ENCODE assay signal across 20 mouse cellular contexts in the genomic region with DNA sequence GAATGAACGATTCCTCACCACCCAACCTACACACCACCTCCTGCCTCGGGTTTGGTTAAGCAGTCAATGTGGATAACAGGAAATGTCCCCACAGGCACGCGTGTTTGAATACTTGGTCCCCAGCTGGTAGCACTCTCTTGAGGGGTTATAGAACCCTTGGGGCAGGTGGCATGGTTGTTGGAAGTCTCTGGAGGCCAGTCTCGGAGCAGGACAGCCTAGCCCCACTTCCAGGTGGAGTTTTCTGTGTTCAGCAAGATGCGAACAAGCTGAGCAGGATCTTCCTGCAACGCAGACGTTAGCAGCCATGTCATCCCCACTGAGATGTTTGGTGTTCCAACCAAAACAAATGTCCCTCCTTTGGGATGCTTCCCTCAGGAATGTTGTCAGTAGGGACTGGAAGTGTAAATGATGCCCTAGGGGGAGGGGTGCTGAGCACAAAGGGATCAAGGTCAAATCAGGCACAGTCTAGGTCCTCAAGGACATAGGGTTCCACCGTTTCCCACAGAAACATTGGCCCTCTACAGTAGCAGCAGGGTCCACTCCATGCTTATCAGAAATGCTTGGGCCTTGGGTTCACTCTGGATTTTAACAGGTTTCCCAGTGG. TPM values are rescaled to one million over a fixed set of nuclear protein-coding genes. Genes with fewer than 3 reads are reported as not detected.
DNase-seq lines count a peak whose midpoint lies in the region; ATAC-seq and TF ChIP-seq lines count a peak whose summit lies in the region.
"Had no signal": no experiment of that assay in that cellular context is flagged by ENCODE, and none has a peak within 500 bp of the region (broad histone marks: within the 10 kb centered on the region; RNA-seq: fewer than 3 reads in every experiment).

No protein-coding gene starts in this region.

- no peak overlapping the region for H3K4me2 ChIP-seq in heart, embryonic 14.5 days (ENCODE audit: low read length)
- no peak overlapping the region for H3K4me2 ChIP-seq in stomach, postnatal 0 days (replicated peaks; ENCODE audit: low read depth)
- H3K4me2 ChIP-seq: embryonic facial prominence, embryonic 12.5 days; forebrain, embryonic 13.5 days; hindbrain, embryonic 14.5 days; neural tube, embryonic 12.5 days had no signal

- DNase-seq in gastrocnemius, adult 2 months, result no peak
- no peak for DNase-seq in gastrocnemius, adult 8-10 months (ENCODE audit: low spot score in 2 of 2)
- no peak for DNase-seq in heart, postnatal 10 days
- DNase-seq in testis, postnatal 14 days (ENCODE audit: low spot score), result no peak
- DNase-seq in stomach, postnatal 0 days (ENCODE audit: low spot score), result no peak
- DNase-seq in lung, postnatal 4 days, result no peak
- DNase-seq: adrenal gland, postnatal 36 days; cerebellum, adult 11-12 months; cerebellum, postnatal 10 days; kidney, adult 8-10 months; kidney, postnatal 10 days; midbrain, embryonic 14.5 days; right cerebral cortex, postnatal 14 days; thymus, postnatal 25 days had no signal

- no peak overlapping the region for H3K9ac ChIP-seq in heart, embryonic 14.5 days (ENCODE audit: low read length)
- no peak overlapping the region for H3K9ac ChIP-seq in stomach, postnatal 0 days (ENCODE audit: low read length)
- H3K9ac ChIP-seq: embryonic facial prominence, embryonic 12.5 days; forebrain, embryonic 13.5 days; hindbrain, embryonic 14.5 days; neural tube, embryonic 12.5 days had no signal

- WGBS in heart, embryonic 14.5 days, result 63% methylated on average over 9 of the region's 9 CpGs
- 66% methylated on average over 9 of the region's 9 CpGs for WGBS in stomach, postnatal 0 days

- H3K9me3 ChIP-seq in heart, embryonic 14.5 days (ENCODE audit: control insufficient read depth, low read length), result no peaks in the 10 kb centered on the region
- H3K9me3 ChIP-seq in stomach, postnatal 0 days (ENCODE audit: control insufficient read depth, low read length), result no peaks in the 10 kb centered on the region
- H3K9me3 ChIP-seq: embryonic facial prominence, embryonic 12.5 days; neural tube, embryonic 12.5 days had no signal

- no peak for TF ChIP-seq POLR2A in testis, adult 2 months (IDR thresholded peaks at IDR 0.05; ENCODE audit: control insufficient read depth, low read depth, low read length)

- peaks cover 34 to 46% of the 10 kb centered on the region in 2 experiments for H3K4me1 ChIP-seq in heart, embryonic 14.5 days (ENCODE audit: control insufficient read depth in 2 of 2, insufficient read depth in 2 of 2, low read length in 2 of 2)
- peaks cover 8% of the 10 kb centered on the region for H3K4me1 ChIP-seq in testis, adult 2 months (ENCODE audit: control insufficient read depth, insufficient read depth, low read length)
- peaks cover 5% of the 10 kb centered on the region; the same call in 1 of the 2 replicates for H3K4me1 ChIP-seq in stomach, postnatal 0 days (replicated peaks; ENCODE audit: control insufficient read depth, insufficient read depth)

- no peak for ATAC-seq in heart, embryonic 14.5 days (ENCODE audit: insufficient number of reproducible peaks, insufficient read depth, low FRiP score, low read depth)
- no peak for ATAC-seq in stomach, postnatal 0 days (ENCODE audit: low FRiP score, low TSS enrichment)
- ATAC-seq: forebrain, embryonic 13.5 days had no signal

- no peak for TF ChIP-seq EP300 in stomach, postnatal 0 days (optimal IDR thresholded peaks at IDR 0.05)

- intact Hi-C loops in gastrocnemius, adult 2 months (cut with DNase I), result loop anchor here (5.0 kb wide), 1 partner anchor 358 kb away; no protein-coding TSS in a partner anchor
- intact Hi-C loops in heart, postnatal 10 days (cut with DNase I), result loop anchor here (5.0 kb wide), 1 partner anchor 37 kb away; no protein-coding TSS in a partner anchor

- no peaks in the 10 kb centered on the region for H3K27me3 ChIP-seq in heart, embryonic 14.5 days (ENCODE audit: control insufficient read depth, insufficient read depth, low read length)
- no peaks in the 10 kb centered on the region for H3K27me3 ChIP-seq in testis, adult 2 months (ENCODE audit: control insufficient read depth, insufficient read depth, low read length)
- no peaks in the 10 kb centered on the region for H3K27me3 ChIP-seq in stomach, postnatal 0 days (ENCODE audit: control insufficient read depth, insufficient read depth, low read length)
- H3K27me3 ChIP-seq: embryonic facial prominence, embryonic 12.5 days; forebrain, embryonic 13.5 days; neural tube, embryonic 12.5 days had no signal

- H3K27ac ChIP-seq in gastrocnemius, adult 2 months, result peak overlapping the region; percentile 97
- peak overlapping the region; percentile 99 for H3K27ac ChIP-seq in heart, embryonic 14.5 days (replicated peaks in 1 of 2; ENCODE audit: control insufficient read depth in 1 of 2, insufficient read depth in 1 of 2, low read depth in 2 of 2, low read length in 2 of 2)
- H3K27ac ChIP-seq in testis, adult 2 months (ENCODE audit: control insufficient read depth, insufficient read depth, low read depth, low read length), result no peak overlapping the region
- H3K27ac ChIP-seq in stomach, postnatal 0 days (replicated peaks), result 0 out of 2 replicates have a peak overlapping the region, but pooled peaks have one; percentile 4
- H3K27ac ChIP-seq: embryonic facial prominence, embryonic 12.5 days; forebrain, embryonic 13.5 days; hindbrain, embryonic 14.5 days; neural tube, embryonic 12.5 days had no signal

- no peak for TF ChIP-seq CTCF in gastrocnemius, adult 2 months (IDR thresholded peaks at IDR 0.05)
- TF ChIP-seq CTCF in testis, adult 2 months (IDR thresholded peaks at IDR 0.05; ENCODE audit: control insufficient read depth, insufficient read depth, insufficient replicate concordance, low read depth, low read length), result no peak
- TF ChIP-seq CTCF in stomach, postnatal 0 days (IDR thresholded peaks at IDR 0.05; ENCODE audit: low read depth), result no peak

- H3K36me3 ChIP-seq in heart, embryonic 14.5 days (ENCODE audit: control insufficient read depth, insufficient read depth, low read length), result no peaks in the 10 kb centered on the region
- no peaks in the 10 kb centered on the region for H3K36me3 ChIP-seq in testis, adult 2 months (ENCODE audit: control insufficient read depth, insufficient read depth, low read length)
- H3K36me3 ChIP-seq in stomach, postnatal 0 days (ENCODE audit: control insufficient read depth, insufficient read depth, low read length), result no peaks in the 10 kb centered on the region
- H3K36me3 ChIP-seq: embryonic facial prominence, embryonic 12.5 days; neural tube, embryonic 12.5 days had no signal

- no peak overlapping the region for H3K4me3 ChIP-seq in gastrocnemius, adult 2 months
- no peak overlapping the region for H3K4me3 ChIP-seq in heart, embryonic 14.5 days (ENCODE audit: control insufficient read depth in 1 of 2, insufficient read depth in 1 of 2, low read depth in 1 of 2, low read length in 2 of 2)
- H3K4me3 ChIP-seq in testis, adult 2 months (ENCODE audit: control insufficient read depth, low read depth, low read length), result peak overlapping the region; percentile 60; the same call in 1 of the 2 replicates
- no peak overlapping the region for H3K4me3 ChIP-seq in stomach, postnatal 0 days (ENCODE audit: low read depth, low read length)
- H3K4me3 ChIP-seq: embryonic facial prominence, embryonic 12.5 days; forebrain, embryonic 13.5 days; neural tube, embryonic 12.5 days had no signal

RNA-seq across cellular contexts. Expression of a gene that starts 29.1 kb away (rescaled TPM):
- 10 to 100 TPM; 28.6 to 81.6 TPM for total RNA-seq in gastrocnemius, adult 2 months (2021)
- total RNA-seq in gastrocnemius, adult 8-10 months (2022), result 10 to 100 TPM; 22.2 to 31.2 (median 23.5) TPM
- 8.1 and 9.1 TPM in 2 replicates for polyA plus RNA-seq in heart, embryonic 14.5 days (2014; fragmentation: Nextera tagmentation; extraction: Ambion mirVana)
- 100 to 1,000 TPM; 101 to 154 TPM for total RNA-seq in heart, postnatal 10 days (2021)
- polyA plus RNA-seq in testis, adult 2 months (2012; rRNA removed), result 3.3 and 3.8 TPM in 2 replicates
- polyA plus RNA-seq in stomach, postnatal 0 days (2015; fragmentation: Nextera tagmentation; extraction: Ambion mirVana), result 10.1 and 10.2 TPM in 2 replicates
